Mouse (Mus musculus) embryo, embryonic 10 days (tissue): ENCODE results near the gene Ppp6r1.
A peak's percentile ranks its signal among the peaks of the same experiment; 100 is the strongest.

Experiments
- DNase-seq: peaks from one replicate; pipeline ENCODE4 v3.0.0-alpha.2; 2015; ENCODE audit warnings: low spot score

Ppp6r1 gene

GRCm38 (mm10) chr7:4657521-4658127 lies 1.2 kb downstream of the Ppp6r1 start:
- DNase-seq, result no peak

- no peak for DNase-seq
Observed at GRCm38 (mm10) chr7:4656818-4657217, 2.0 kb downstream of the Ppp6r1 start.

GRCm38 (mm10) chr7:4655916-4656315 lies 2.9 kb downstream of the Ppp6r1 start:
- DNase-seq, result no peak

GRCm38 (mm10) chr7:4655393-4655792 lies 3.4 kb downstream of the Ppp6r1 start:
- no peak for DNase-seq

- DNase-seq, result no peak
Observed at GRCm38 (mm10) chr7:4654221-4654620, 4.6 kb downstream of the Ppp6r1 start.

GRCm38 (mm10) chr7:4653780-4654179 lies 5.0 kb downstream of the Ppp6r1 start:
- no peak for DNase-seq

GRCm38 (mm10) chr7:4653351-4653750 lies 5.5 kb downstream of the Ppp6r1 start:
- no peak for DNase-seq

- DNase-seq, result no peak
Observed at GRCm38 (mm10) chr7:4652726-4653125, 6.1 kb downstream of the Ppp6r1 start.

- DNase-seq, result no peak
Observed at GRCm38 (mm10) chr7:4651581-4651980, 7.2 kb downstream of the Ppp6r1 start.

GRCm38 (mm10) chr7:4647992-4648391 lies 10.8 kb downstream of the Ppp6r1 start:
- no peak for DNase-seq

GRCm38 (mm10) chr7:4647291-4647690 lies 11.5 kb downstream of the Ppp6r1 start:
- DNase-seq, result no peak

GRCm38 (mm10) chr7:4646806-4647205 lies 12.0 kb downstream of the Ppp6r1 start:
- DNase-seq, result no peak

- no peak for DNase-seq
Observed at GRCm38 (mm10) chr7:4643225-4643624, 15.6 kb downstream of the Ppp6r1 start.

- DNase-seq, result no peak
Observed at GRCm38 (mm10) chr7:4641956-4642355, 16.9 kb downstream of the Ppp6r1 start.

GRCm38 (mm10) chr7:4641155-4641554 lies 17.7 kb downstream of the Ppp6r1 start:
- no peak for DNase-seq

GRCm38 (mm10) chr7:4636179-4636578 lies 22.6 kb downstream of the Ppp6r1 start:
- no peak for DNase-seq

- DNase-seq, result no peak
Observed at GRCm38 (mm10) chr7:4631031-4631430, 27.8 kb downstream of the Ppp6r1 start, which contains the start of gene Tmem86b. TSS of gene Tmem86b (minus strand) at chr7:4631422.

- DNase-seq, result peak; percentile 16
Observed at GRCm38 (mm10) chr7:4630198-4630597, 28.6 kb downstream of the Ppp6r1 start.

- no peak for DNase-seq
Observed at GRCm38 (mm10) chr7:4629586-4629985, 29.2 kb downstream of the Ppp6r1 start.

GRCm38 (mm10) chr7:4625928-4626327 lies 32.9 kb downstream of the Ppp6r1 start:
- DNase-seq, result no peak

- no peak for DNase-seq
Observed at GRCm38 (mm10) chr7:4624343-4624742, 34.5 kb downstream of the Ppp6r1 start.

GRCm38 (mm10) chr7:4623544-4624189 lies 35.2 kb downstream of the Ppp6r1 start:
- DNase-seq, result peak; percentile 61

GRCm38 (mm10) chr7:4619979-4620378 lies 38.8 kb downstream of the Ppp6r1 start:
- peak; percentile 80 for DNase-seq
